Mouse (Mus musculus): ENCODE data around the gene Gucy2g. TPM values are rescaled to one million over a fixed set of nuclear protein-coding genes. Genes with fewer than 3 reads are reported as not detected.

Gene Gucy2g
- total and polyA plus RNA-seq, 3 experiments = not detected

- no peak for TF ChIP-seq KAT2A (IDR thresholded peaks at IDR 0.05; ENCODE audit: insufficient replicate concordance, low read length)
- TF ChIP-seq TCF12 (IDR thresholded peaks at IDR 0.05; ENCODE audit: low read depth, low read length) = no peak
- TF ChIP-seq USF2 (conservative IDR thresholded peaks at IDR 0.05; ENCODE audit: low read depth, low read length) = no peak
- no peak for TF ChIP-seq ZNF384 (IDR thresholded peaks at IDR 0.05; ENCODE audit: low read depth, low read length)
- no peak for TF ChIP-seq E2F4 (IDR thresholded peaks at IDR 0.05; ENCODE audit: insufficient replicate concordance, low read depth, low read length)
- TF ChIP-seq SMC3 (IDR thresholded peaks at IDR 0.05; ENCODE audit: low read depth, low read length) = no peak
- no peak for TF ChIP-seq PAX5 (IDR thresholded peaks at IDR 0.05; ENCODE audit: low read length)
- no peak for TF ChIP-seq ZKSCAN1 (IDR thresholded peaks at IDR 0.05; ENCODE audit: borderline replicate concordance, low read depth, low read length)
- TF ChIP-seq HCFC1 (IDR thresholded peaks at IDR 0.05; ENCODE audit: low read depth, low read length) = no peak
- no peak for TF ChIP-seq MAX (IDR thresholded peaks at IDR 0.05; ENCODE audit: low read length)
- TF ChIP-seq GABPA (IDR thresholded peaks at IDR 0.05; ENCODE audit: insufficient replicate concordance, low read depth, low read length) = no peak
- no peak overlapping the region for H3K9ac ChIP-seq (ENCODE audit: insufficient read depth, low read depth)
- H3K9me3 ChIP-seq (replicated peaks; ENCODE audit: low read length) = peaks cover 3% of the 10 kb centered on the region
- no peak for DNase-seq (ENCODE audit: extremely low read depth)
- H3K36me3 ChIP-seq (replicated peaks in 1 of 2; ENCODE audit: control insufficient read depth in 1 of 2, insufficient read depth in 1 of 2, low read length in 1 of 2) = no peaks in the 10 kb centered on the region
- H3K4me1 ChIP-seq (ENCODE audit: control insufficient read depth in 1 of 2, insufficient read depth in 2 of 2) = peaks cover 0 to 23% of the 10 kb centered on the region in 2 experiments; a peak in 2 of 4 replicates
- no peak overlapping the region for H3K4me3 ChIP-seq (replicated peaks in 1 of 3; ENCODE audit: low read depth in 2 of 3, low read length in 2 of 3, poor library complexity in 1 of 3)
- no peak overlapping the region for H3K27ac ChIP-seq (ENCODE audit: insufficient read depth, low read depth)
- in situ Hi-C loops (cut with MboI; ENCODE audit: low pct_ligation_motif_present, low pct_unique_long_range_greater_than_20kb, low sequenced_read_pairs) (no loop called here), dilution Hi-C loops (cut with MboI; ENCODE audit: extremely low pct_ligation_motif_present, extremely low pct_unique_long_range_greater_than_20kb, low sequenced_read_pairs) (no loop called here)
- H3K79me2 ChIP-seq (replicated peaks; ENCODE audit: control insufficient read depth, extremely low read depth, insufficient read depth, poor library complexity, severe bottlenecking) = no peaks in the 10 kb centered on the region
- H3K4me2 ChIP-seq (ENCODE audit: insufficient read depth, low read depth, poor library complexity, severe bottlenecking) = no peak overlapping the region
- no peaks in the 10 kb centered on the region for H3K27me3 ChIP-seq (replicated peaks)
Observed at GRCm38 (mm10) chr19:55149646-55150045, 91.4 kb downstream of the Gucy2g start.

- H3K79me2 ChIP-seq (replicated peaks; ENCODE audit: control insufficient read depth, extremely low read depth, insufficient read depth, poor library complexity, severe bottlenecking) = no peaks in the 10 kb centered on the region
- in situ Hi-C loops (cut with MboI; ENCODE audit: low pct_ligation_motif_present, low pct_unique_long_range_greater_than_20kb, low sequenced_read_pairs) = no loop called here
- no peak overlapping the region for H3K27ac ChIP-seq (ENCODE audit: insufficient read depth, low read depth)
- dilution Hi-C loops (cut with MboI; ENCODE audit: extremely low pct_ligation_motif_present, extremely low pct_unique_long_range_greater_than_20kb, low sequenced_read_pairs) = no loop called here
- no peak overlapping the region for H3K4me2 ChIP-seq (ENCODE audit: insufficient read depth, low read depth, poor library complexity, severe bottlenecking)
- no peaks in the 10 kb centered on the region for H3K36me3 ChIP-seq (replicated peaks in 1 of 2; ENCODE audit: control insufficient read depth in 1 of 2, insufficient read depth in 1 of 2, low read length in 1 of 2)
- TF ChIP-seq MXI1 (IDR thresholded peaks at IDR 0.05; ENCODE audit: low read depth, low read length) = no peak
- no peaks in the 10 kb centered on the region for H3K27me3 ChIP-seq (replicated peaks)
- H3K4me1 ChIP-seq (ENCODE audit: control insufficient read depth in 1 of 2, insufficient read depth in 2 of 2) = peaks cover 0 to 23% of the 10 kb centered on the region in 2 experiments; a peak in 2 of 4 replicates
- no peak overlapping the region for H3K4me3 ChIP-seq (replicated peaks in 1 of 3; ENCODE audit: low read depth in 2 of 3, low read length in 2 of 3, poor library complexity in 1 of 3)
- DNase-seq (ENCODE audit: extremely low read depth) = no peak
- H3K9ac ChIP-seq (ENCODE audit: insufficient read depth, low read depth) = no peak overlapping the region
- H3K9me3 ChIP-seq (replicated peaks; ENCODE audit: low read length) = peaks cover 3% of the 10 kb centered on the region
Observed at GRCm38 (mm10) chr19:55148109-55148508, 92.9 kb downstream of the Gucy2g start.

Other genes starting within 250 kb of the Gucy2g start
- gene Gpam, start 114.0 kb downstream of the Gucy2g start, total RNA-seq (2012; rRNA removed) = 11.1 and 12.3 TPM in 2 replicates
- 12.5 and 12.9 TPM in 2 replicates for gene Gpam, start 114.0 kb downstream of the Gucy2g start, total RNA-seq (2014; rRNA removed)
- gene Gpam, start 114.0 kb downstream of the Gucy2g start, polyA plus RNA-seq (2012; ENCODE audit: insufficient read length, low read depth) = 8.2 and 8.8 TPM in 2 replicates
- not detected in 2 replicates for gene Tectb, start 60.5 kb downstream of the Gucy2g start, total RNA-seq (2012; rRNA removed)
- not detected in 2 replicates for gene Tectb, start 60.5 kb downstream of the Gucy2g start, total RNA-seq (2014; rRNA removed)
- not detected in 2 replicates for gene Tectb, start 60.5 kb downstream of the Gucy2g start, polyA plus RNA-seq (2012; ENCODE audit: insufficient read length, low read depth)
- 126 and 143 TPM in 2 replicates for gene Acsl5, start 10.7 kb upstream of the Gucy2g start, total RNA-seq (2012; rRNA removed)
- 196 and 224 TPM in 2 replicates for gene Acsl5, start 10.7 kb upstream of the Gucy2g start, total RNA-seq (2014; rRNA removed)
- gene Acsl5, start 10.7 kb upstream of the Gucy2g start, polyA plus RNA-seq (2012; ENCODE audit: insufficient read length, low read depth) = 231 and 265 TPM in 2 replicates
- gene Zdhhc6, start 74.8 kb upstream of the Gucy2g start, total RNA-seq (2012; rRNA removed) = 88.6 and 101 TPM in 2 replicates
- gene Zdhhc6, start 74.8 kb upstream of the Gucy2g start, total RNA-seq (2014; rRNA removed) = 143 and 152 TPM in 2 replicates
- gene Zdhhc6, start 74.8 kb upstream of the Gucy2g start, polyA plus RNA-seq (2012; ENCODE audit: insufficient read length, low read depth) = 101 and 108 TPM in 2 replicates
- gene Vti1a, start 75.1 kb upstream of the Gucy2g start, total RNA-seq (2012; rRNA removed) = 22.3 and 23.1 TPM in 2 replicates
- gene Vti1a, start 75.1 kb upstream of the Gucy2g start, total RNA-seq (2014; rRNA removed) = 23.5 and 23.8 TPM in 2 replicates
- 27.6 and 30.8 TPM in 2 replicates for gene Vti1a, start 75.1 kb upstream of the Gucy2g start, polyA plus RNA-seq (2012; ENCODE audit: insufficient read length, low read depth)

Measured in CH12.LX (cell line).